Mouse (Mus musculus): ENCODE results near the gene Igsf11.
A peak's percentile ranks its signal among the peaks of the same experiment; 100 is the strongest.

The Igsf11 gene

DNA sequence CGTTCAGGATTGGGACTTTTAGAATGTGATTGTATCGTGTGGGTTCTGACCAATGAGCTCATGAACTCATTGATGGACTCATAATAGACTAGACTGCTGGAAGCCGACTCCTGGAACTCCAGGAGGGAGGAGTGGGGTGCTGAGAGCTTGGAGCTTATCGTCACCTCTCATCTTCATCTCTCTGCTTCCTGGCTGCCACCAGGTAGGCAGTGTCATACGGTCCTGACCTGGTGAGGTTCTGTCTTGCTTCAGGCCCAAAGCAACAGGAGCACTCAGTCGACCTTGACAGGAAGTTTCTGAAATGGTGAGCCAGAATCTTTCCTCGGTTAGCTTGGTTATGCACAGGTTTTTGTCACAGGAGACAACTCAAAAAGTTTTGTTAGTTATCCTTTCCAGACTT lies at the start of gene Igsf11:
Gene Igsf11 (plus strand): TSS at position 301 of the 400 bp plus-strand sequence.
- no peak for DNase-seq (ENCODE audit: low spot score in 2 of 2)

DNA sequence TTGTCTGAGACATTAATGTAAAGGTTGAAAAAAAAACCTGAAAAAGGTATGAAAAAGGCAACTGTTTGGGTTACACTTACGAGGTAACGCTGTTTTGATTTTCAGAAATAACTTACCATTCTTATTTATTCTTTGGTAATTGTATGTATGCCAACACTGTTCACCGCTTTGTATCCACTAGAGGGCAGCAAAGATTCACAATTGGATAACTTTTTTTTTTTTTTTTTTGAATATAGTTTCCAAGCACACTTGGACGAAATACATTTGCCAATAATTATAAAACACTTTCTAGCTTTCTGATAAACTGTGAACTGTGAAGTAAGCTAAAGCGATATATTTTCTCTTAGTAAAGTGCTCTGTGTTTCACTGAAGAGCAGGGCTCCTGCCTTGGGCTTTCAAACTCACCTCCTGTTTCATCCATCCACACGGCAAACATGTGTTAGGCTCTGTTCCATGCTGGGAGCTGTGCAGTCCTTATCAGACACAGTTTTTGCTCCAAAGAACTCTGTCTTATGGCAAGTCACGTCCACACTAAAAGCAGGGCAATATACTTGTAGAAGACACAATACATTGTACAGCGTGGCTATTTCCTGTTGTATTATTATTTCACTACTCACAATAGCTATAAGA lies 34.2 kb upstream of the Igsf11 start:
- no peak for DNase-seq (ENCODE audit: low spot score in 2 of 2)

DNA sequence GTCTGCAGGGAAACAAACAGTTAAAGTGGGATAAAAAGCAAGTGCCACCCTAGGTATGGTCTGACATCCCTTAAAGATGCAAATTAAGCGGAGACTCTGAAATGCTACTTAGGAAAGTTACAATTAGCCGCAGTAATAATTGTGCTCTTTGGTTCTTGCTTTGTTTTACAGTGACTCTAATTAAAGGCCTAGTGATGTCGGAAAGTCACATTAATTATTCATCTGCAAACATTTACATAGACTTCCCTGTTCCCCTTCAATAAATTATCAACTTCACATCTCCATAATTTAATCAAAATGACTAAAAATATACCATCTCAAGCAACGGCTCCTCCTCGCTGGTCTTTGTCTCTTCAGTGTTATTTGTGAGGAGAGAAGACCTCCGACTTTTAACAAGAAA lies 31.9 kb upstream of the Igsf11 start:
- DNase-seq (ENCODE audit: low spot score in 2 of 2): no peak

DNA sequence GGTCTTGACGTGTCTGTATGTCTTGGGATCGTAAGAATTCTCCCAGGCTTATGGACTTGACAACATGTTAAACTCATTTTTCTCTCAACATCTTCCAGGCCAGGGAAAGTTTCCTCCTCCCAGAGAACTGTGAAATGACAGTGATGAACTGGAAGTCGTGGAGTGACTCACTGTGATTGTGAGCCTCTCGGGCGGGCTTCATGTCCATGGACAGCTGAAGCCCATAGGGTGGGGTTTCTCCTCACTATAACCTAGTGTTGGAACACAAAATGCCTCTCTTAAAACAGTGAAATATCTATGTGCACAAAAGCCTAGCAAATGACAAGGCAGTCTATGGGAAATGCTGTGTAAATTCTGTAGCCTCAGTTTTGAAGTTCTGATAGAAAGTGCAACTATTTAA lies 28.1 kb upstream of the Igsf11 start:
- DNase-seq (ENCODE audit: low spot score in 2 of 2): no peak

DNA sequence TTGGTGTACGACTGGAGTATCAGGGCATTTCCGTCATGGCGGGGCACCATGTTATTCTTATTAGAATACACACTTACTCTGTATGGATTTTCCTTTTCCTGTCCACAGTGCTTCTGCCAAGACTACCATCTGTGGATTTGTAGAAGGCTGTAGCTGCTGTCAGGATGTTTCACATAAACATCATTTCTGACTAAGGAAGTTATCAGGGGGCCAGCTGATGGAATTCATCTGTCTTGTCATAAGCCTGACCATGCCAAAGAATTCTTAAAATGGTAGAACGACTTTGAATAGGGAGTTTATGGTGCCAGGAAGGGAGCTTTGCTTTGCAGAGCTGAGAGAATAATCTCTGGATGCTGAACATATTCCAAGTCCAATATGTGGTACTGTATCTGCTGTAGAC lies 19.2 kb upstream of the Igsf11 start:
- no peak for DNase-seq (ENCODE audit: low spot score in 2 of 2)

DNA sequence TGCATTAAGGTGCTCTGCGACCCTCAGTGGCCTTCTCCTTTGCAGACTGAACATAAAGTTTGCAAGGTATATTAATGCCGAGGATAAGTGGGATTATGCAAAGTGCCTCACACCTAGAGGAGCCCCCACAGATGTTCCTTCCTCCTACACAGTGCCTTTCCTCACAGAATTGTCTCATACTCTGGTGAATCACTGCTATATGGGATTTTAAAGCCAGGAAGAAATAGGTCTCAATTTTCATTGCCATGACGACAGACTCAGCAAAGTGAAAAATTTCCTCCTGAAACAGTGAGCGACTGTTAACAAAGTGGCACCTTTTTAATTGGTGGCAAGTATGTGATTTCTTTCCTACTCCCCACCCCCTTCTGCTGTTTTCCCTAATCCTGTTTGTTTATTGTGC lies 18.0 kb upstream of the Igsf11 start:
- peak; percentile 72 to 75 for DNase-seq (ENCODE audit: low spot score in 2 of 2)

DNA sequence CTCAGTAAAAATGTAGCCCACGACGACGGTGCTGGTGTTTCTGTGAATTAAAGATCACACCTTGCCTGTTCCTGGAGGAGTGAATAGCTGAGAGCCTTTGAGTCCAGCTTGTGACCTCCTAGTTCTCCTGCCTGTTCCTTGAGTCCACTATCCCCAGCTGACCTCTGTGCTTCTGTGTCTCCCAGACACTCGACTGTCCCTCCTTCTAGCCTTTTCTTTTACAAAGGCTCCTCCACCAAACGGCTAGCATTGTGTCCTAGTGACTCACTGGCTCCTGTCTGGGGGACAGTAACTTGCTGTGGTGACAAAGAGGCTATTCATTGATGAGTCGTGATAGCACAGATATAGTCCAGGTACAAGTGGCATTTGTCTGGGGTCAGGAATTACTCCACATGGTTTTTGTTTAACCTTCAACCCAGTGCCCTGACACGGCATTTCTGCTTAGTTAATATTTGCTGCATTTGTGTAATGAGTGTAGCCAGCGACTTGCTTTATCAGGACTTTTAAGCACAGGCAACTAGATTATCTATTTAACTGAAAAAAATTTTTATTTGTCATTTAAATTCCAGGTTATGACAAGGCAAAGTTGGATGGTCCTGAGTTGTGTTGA lies 6.5 kb downstream of the Igsf11 start:
- DNase-seq (ENCODE audit: low spot score in 2 of 2): no peak

DNA sequence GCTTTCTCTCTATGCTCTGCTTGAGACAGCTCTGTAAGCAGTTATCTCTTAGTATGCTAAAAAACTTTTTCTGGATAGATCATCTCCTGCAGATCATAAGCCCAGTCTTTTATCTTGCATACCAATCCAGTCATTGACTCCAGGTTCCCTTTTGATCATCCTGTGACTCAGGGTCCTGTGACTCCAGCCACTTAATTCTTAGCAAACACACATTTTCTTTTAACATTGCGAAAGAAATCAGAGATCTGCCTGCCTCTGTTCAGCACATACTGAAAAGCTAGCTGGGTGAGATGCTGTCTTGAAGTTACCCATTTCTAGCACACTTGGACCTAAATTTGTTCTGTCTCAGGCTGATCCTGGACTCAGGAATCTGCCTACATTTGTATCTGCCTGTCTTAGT lies 7.6 kb downstream of the Igsf11 start:
- no peak for DNase-seq (ENCODE audit: low spot score in 2 of 2)

DNA sequence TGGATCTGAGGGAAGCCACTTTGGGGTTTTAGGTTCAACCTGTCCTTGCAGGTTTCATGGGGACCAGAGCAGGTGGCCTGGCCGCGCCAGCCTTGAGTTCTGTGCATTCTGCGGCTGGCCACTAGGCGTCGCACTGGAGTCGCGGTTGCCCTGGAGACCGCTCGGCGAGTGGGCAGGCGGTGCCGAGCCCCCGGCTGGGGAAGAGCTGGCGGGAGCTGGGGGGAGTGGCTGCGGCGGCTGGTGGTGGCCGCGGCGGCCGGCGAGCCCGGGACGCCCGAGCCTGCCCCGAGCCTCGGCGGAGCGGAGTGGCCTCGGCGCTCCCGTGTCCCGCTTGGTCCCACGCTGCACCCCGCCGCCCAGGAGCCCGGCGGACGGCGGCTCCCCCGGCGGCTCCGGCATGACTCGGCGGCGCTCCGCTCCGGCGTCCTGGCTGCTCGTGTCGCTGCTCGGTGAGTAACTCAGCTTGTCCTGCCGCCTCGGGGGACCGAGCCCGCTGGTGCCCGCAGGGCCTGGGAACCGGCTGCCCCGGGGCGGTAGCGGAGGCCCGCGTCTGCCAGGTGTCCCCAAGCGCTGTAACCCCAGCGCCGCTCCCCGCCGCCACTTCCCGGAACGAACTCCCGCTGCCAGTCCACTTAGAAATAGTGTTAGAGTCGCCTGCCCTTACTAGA lies 9.8 kb downstream of the Igsf11 start:
- peak in 1 of 2 experiments; percentile 90 for DNase-seq (ENCODE audit: low spot score in 2 of 2)

DNA sequence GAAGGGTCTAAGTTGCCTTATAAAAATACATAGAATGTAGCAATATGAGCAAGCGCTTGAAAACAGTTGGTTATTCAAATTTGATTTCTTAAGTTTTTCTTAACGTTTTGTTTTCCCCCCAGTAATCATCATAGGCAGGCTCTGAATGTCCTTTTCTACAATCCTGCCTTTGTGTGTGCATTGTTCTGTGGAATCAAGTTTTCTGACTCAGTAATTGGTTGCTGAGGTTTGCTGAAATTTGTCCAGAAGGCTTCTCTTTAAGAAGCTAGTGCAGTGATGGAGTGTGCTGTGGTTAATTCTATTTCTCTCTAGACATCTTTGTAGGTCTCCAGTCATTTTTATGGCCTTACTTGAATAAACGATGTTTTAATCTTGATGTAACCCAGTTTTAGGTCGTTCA lies 10.5 kb downstream of the Igsf11 start:
- no peak for DNase-seq (ENCODE audit: low spot score in 2 of 2)

DNA sequence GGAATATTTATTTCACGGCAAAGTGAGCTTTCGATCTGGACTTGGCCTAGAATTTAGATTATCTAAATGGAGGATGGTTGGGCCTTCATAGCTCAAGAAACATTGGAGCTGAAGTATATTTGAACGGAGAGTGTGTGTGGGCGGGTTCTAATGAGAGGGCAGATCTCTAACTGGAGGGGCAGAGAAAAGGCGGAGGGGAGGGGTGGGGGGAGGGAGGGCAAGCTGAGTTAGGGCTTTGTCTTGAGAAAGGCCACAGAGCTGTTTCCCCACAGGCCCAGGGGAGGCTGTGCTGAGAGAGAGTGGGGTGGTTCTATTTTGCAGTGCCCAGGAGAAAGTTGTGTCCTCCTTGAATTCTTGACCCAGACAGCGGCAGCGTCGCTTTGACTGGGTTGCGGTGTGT lies 11.7 kb downstream of the Igsf11 start:
- DNase-seq (ENCODE audit: low spot score in 2 of 2): no peak

DNA sequence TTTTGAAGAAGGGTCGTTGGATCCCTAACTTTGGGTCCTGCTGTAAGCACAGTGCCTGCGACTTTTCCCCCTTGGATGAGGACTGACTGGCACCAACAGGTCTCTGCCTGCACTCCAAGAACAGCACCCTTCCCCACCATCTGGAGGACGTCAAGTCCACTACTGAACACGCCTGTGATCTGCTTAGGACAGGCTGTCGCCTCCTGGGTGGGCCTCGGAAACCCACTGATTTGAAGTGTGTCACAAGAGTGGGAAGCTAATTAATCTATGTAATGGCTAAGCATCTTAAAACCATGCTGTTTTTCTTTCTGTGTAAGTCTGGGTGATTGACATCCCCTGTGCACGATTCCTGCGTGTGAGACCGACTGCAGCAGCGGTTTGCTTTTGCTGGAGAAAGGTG lies 13.4 kb downstream of the Igsf11 start:
- no peak for DNase-seq (ENCODE audit: low spot score in 2 of 2)

DNA sequence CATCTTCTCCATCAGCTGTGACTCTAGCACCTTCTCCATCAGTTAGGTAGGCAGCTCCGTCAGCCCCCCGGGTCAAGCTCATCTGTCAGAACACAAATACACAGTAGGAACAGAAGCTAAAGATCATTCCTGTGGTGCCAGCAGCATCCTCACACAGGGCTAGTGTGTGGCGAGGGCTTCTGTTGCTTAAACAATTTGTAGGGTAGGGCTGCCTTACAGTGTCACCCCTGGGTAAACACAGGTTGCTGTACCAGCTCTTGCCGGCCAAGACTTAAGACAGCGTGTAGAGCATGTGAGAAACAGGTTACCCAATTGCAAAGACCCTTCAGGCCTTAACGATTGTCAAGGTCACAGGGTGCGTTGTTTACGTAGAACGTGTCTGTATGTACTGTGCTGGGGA lies 15.8 kb downstream of the Igsf11 start:
- DNase-seq (ENCODE audit: low spot score in 2 of 2): no peak

DNA sequence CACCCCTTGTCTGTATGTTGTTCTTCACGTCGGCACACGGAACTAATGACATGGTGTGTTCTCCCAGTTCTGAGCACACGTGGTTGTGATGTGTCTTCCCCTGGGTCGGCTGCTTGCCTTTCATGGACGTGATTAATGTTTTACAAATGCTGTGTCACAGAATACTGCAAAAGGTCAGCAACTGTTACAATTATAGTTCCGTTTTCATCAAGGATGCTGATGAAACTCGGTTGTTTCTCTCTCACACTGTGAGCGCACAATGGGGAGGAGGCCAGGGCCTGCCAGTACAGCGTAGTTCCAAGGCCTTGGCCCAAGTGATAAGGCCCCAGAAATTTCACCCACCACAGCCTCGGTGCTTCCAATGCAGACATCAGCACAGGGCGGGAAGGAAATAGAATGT lies 17.0 kb downstream of the Igsf11 start:
- DNase-seq (ENCODE audit: low spot score in 2 of 2): no peak

DNA sequence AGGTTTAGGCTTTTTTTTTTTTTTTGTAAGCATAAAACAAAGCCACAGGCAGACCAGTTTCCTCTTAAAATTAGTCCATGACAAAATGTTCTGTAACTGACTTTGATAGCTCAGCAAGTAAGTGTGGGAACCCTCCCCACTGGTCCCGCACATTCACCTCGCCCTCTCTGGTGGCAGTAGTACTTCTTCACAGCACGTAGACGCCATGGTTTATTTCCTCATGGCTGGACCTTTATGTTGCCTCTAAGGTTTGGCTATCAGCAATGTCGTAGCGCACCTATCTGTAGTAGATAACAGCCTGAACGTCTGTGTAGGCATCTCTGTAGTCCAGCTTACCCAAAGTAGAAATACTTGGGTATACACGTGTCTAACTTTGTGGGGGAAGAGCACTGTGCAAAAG lies 17.6 kb downstream of the Igsf11 start:
- DNase-seq (ENCODE audit: low spot score in 2 of 2): no peak

DNA sequence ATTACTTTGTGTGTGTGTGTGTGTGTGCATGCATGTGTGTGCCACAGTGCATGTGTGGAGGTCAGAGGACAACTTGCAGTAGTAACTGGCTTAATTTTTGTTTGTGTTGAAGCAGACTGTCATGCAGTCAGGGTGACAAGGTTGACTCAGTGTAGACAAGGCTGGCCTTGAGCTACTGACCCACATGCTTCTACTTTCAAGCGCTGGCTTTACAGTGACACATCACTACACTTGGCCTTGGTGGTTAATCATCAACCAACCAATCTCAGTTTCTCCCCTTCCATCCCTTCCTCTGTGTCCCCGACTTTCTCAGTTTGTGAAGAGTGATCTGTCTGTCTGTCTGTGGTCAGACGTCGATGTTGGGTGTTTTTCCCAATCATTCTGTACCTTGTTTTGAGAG lies 23.0 kb downstream of the Igsf11 start:
- DNase-seq (ENCODE audit: low spot score in 2 of 2): no peak

DNA sequence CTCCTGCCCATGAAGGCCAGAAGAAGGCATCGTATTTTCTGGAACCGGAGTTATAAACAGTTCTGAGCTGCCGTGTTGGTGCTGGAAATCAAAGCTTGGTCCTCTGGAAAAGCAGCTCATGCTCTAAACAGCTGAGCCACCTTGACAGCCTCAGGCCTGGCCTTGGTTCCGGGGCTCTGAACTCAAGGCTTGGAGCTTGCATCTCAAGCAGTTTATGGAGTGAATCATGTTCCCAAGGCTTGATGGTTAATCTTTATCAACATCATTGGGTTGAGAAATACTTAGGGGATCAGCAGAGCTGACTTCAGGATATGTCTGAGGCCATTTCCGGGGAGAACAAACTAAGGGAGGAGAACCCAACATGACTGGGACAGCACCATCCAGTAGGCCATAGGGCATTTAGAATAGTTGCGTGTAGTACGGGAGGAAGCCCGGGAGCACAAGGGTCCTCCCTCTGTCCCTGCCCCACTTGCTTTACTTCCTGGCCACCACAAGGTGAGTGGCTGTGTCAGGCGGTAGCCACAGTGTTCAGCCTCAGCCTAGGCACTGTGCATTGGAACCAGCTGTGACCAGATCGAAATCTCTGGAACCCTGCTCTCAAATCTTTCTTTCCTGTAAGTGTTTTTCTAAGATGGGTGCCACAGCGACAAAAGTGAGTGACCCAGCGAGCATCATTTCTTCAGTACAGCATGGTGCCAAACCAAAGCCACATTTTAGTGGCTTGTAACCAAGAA lies 23.7 kb downstream of the Igsf11 start:
- DNase-seq (ENCODE audit: low spot score in 2 of 2): no peak

DNA sequence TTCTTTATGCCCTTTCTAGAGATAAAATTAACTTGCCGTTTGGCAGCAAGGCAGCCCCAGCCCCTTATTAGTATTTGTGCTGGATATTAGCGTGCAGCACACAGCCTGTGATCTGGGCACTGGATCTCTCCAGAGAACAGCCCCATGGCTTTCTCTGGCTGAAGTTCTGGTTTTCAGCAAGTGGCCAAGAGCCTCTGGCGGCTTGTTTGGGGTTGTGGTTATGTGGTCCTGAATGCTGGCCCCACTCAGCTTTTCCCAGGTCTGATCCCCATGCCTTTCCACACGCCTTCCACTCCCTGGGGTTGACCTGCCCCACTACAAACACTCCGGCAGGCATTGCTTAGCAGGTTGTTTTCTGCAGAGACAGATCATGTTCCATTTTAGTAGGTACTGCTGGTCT lies 24.4 kb downstream of the Igsf11 start:
- DNase-seq (ENCODE audit: low spot score in 2 of 2): no peak

DNA sequence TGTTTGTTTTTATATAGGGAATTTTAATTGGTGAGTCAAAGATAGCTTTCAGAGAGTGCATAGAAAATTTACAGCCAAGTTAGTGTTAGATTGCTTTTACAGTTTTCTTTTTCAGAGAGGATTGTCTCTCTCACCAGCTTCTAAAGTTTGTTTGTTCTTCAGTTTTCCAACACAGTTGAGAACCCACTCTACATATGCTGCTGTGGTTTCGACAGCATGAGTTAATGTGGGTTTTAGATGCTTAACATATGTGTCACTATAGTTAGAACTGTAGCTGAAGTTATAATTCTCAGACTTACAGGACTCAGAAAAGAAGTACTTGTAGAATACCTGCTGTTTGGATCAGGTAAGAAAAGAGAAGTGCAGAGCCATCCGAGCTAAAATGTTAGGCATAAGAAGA lies 25.6 kb downstream of the Igsf11 start:
- no peak for DNase-seq (ENCODE audit: low spot score in 2 of 2)

DNA sequence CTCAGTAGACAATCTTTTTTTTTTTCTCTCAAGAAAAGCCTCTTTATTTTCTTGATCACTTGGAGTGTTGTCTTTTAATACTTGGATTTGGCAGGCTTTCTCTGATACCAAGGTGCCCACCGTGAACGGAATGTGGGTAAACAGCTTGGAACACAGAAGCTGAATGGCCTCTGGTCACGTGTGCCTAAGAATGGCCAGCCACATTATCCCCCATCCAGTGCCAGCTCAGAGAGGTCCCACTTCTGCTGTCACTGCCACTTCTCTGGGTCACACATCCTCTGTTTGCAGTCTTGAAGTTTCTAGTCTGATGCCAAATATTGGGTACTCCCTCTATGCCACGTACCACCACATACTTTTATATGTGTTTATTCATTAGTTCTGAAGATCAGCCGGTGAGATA lies 28.0 kb downstream of the Igsf11 start:
- no peak for DNase-seq (ENCODE audit: low spot score in 2 of 2)

DNA sequence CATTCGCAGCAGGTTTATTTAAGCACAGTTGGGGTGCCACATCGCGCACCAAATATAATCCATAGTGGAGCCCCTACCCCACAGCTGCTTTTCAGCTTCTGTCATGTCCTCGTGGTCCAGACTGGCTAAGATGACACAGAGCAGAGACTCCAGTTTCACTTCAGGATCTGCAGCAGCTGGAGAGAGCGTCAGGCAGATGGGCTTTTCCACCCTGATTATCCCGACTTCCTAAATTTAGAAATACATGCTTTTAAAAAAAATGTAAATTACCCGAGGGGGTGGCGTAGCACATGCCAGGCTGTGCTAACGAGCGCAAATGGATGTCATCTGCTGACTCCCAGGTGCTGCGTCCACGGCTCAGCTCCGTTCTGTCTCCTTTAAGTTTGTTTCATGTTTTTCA lies 32.5 kb downstream of the Igsf11 start:
- DNase-seq (ENCODE audit: low spot score in 2 of 2): peak; percentile 74 to 78

DNA sequence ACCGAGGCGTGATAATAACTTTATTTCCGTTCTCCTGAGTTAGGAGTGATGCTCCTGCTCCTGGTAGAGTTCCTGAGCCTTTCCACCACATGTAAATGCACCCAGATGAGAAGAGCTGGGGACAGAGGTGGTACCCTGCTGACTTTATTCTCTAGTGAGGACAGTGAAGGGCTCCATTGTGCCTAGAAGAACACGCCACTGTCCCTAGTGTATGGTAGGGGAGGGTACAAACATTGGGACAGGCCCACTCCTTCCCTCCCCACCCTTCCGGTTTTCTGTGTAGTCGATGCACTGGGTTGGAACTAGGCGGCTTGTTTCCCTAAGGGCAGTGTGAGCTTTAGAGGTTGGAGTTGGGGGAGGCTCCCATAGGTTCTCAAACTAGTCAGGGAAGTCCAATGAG lies 36.3 kb downstream of the Igsf11 start:
- DNase-seq (ENCODE audit: low spot score in 2 of 2): no peak

DNA sequence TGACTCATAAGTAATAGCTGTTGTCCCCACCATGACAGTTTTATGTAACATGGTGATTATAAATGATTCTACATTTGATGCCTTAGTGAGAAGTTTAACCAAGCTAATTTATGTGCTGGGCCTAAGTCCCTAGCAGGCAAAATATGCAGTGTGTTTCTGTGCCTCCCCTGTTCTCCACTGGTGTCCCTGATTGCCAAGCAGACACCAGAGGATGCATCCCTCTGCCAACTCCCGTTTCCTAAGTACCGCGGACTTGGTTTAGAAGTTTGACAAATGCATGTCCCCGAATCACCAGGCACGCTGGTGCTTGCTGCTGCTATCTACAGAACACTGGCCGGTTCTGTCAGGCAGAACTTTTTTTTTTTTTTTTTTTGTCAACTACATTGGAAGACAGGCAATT lies 39.0 kb downstream of the Igsf11 start:
- no peak for DNase-seq (ENCODE audit: low spot score in 2 of 2)

Data from left cerebral cortex, adult 9 months (tissue).